Mouse (Mus musculus): Measurements from ENCODE around the gene Mob1a. TPM values are rescaled to one million over a fixed set of nuclear protein-coding genes. Genes with fewer than 3 reads are reported as not detected.
"Not testable (repeated sequence)": the region's sequence is repeated elsewhere in the genome, so short reads cannot be mapped to it uniquely, and the experiment has no call there.

The Mob1a gene
- total RNA-seq, 2 experiments from 2014 or later = 76.6 to 134 TPM

- no peak for ATAC-seq (replicated peaks; ENCODE audit: poor library complexity, severe bottlenecking)
These were observed 1.9 kb downstream of the Mob1a start for GRCm38 (mm10) chr6:83327591-83328190.

GRCm38 (mm10) chr6:83341387-83341786, 15.6 kb downstream of the Mob1a start:
- no peak for ATAC-seq (replicated peaks; ENCODE audit: poor library complexity, severe bottlenecking)

- ATAC-seq (replicated peaks; ENCODE audit: poor library complexity, severe bottlenecking) = no peak
These were observed 17.1 kb downstream of the Mob1a start for GRCm38 (mm10) chr6:83342957-83343356.

GRCm38 (mm10) chr6:83345285-83345684, 19.5 kb downstream of the Mob1a start:
- ATAC-seq (replicated peaks; ENCODE audit: poor library complexity, severe bottlenecking) = not testable (repeated sequence)

- no peak for ATAC-seq (replicated peaks; ENCODE audit: poor library complexity, severe bottlenecking)
These were observed 22.1 kb downstream of the Mob1a start for GRCm38 (mm10) chr6:83347916-83348315.

GRCm38 (mm10) chr6:83348873-83349272, 23.1 kb downstream of the Mob1a start, which contains the start of gene Bola3:
Gene Bola3 (plus strand): TSS chr6:83349147.
- ATAC-seq (replicated peaks; ENCODE audit: poor library complexity, severe bottlenecking) = peak; percentile 33

GRCm38 (mm10) chr6:83349274-83349958, 23.6 kb downstream of the Mob1a start:
- ATAC-seq (replicated peaks; ENCODE audit: poor library complexity, severe bottlenecking) = peak; percentile 99

GRCm38 (mm10) chr6:83350172-83350571, 24.4 kb downstream of the Mob1a start:
- ATAC-seq (replicated peaks; ENCODE audit: poor library complexity, severe bottlenecking) = no peak

GRCm38 (mm10) chr6:83350851-83351405, 25.1 kb downstream of the Mob1a start:
- ATAC-seq (replicated peaks; ENCODE audit: poor library complexity, severe bottlenecking) = no peak

- ATAC-seq (replicated peaks; ENCODE audit: poor library complexity, severe bottlenecking) = no peak
These were observed 25.8 kb downstream of the Mob1a start for GRCm38 (mm10) chr6:83351490-83352160.

- ATAC-seq (replicated peaks; ENCODE audit: poor library complexity, severe bottlenecking) = no peak
These were observed 27.0 kb downstream of the Mob1a start for GRCm38 (mm10) chr6:83352666-83353410.

- ATAC-seq (replicated peaks; ENCODE audit: poor library complexity, severe bottlenecking) = no peak
These were observed 29.3 kb downstream of the Mob1a start for GRCm38 (mm10) chr6:83354856-83355781.

- peak; percentile 89 for ATAC-seq (replicated peaks; ENCODE audit: poor library complexity, severe bottlenecking)
These were observed 30.8 kb downstream of the Mob1a start for GRCm38 (mm10) chr6:83356569-83357138.

GRCm38 (mm10) chr6:83357436-83357835, 31.6 kb downstream of the Mob1a start:
- no peak for ATAC-seq (replicated peaks; ENCODE audit: poor library complexity, severe bottlenecking)

GRCm38 (mm10) chr6:83361523-83362248, 35.9 kb downstream of the Mob1a start:
- no peak for ATAC-seq (replicated peaks; ENCODE audit: poor library complexity, severe bottlenecking)

GRCm38 (mm10) chr6:83363075-83363474, 37.3 kb downstream of the Mob1a start:
- no peak for ATAC-seq (replicated peaks; ENCODE audit: poor library complexity, severe bottlenecking)

- ATAC-seq (replicated peaks; ENCODE audit: poor library complexity, severe bottlenecking) = no peak
These were observed 44.6 kb downstream of the Mob1a start for GRCm38 (mm10) chr6:83370316-83370965.

- ATAC-seq (replicated peaks; ENCODE audit: poor library complexity, severe bottlenecking) = no peak
These were observed 45.5 kb downstream of the Mob1a start for GRCm38 (mm10) chr6:83371350-83371749.

All from granulocyte monocyte progenitor cell, adult 5-6 weeks (primary cell).